Mouse (Mus musculus) thymus, adult 2 months (tissue): Measurements from ENCODE around the gene Cdyl. TPM values are rescaled to one million over a fixed set of nuclear protein-coding genes. Genes with fewer than 3 reads are reported as not detected.

Experiments used
- DNase-seq: peaks from one replicate; pipeline ENCODE4 v3.0.0; 2021
- H3K27ac ChIP-seq: fragments of 200-500 bp; 2 replicates; pipeline ENCODE4 v1.5.1; 2012; ENCODE audit warnings: low read length, control low read depth; ENCODE audit not compliant: control insufficient read depth, insufficient read depth
- H3K27me3 ChIP-seq: fragments of 200-500 bp; 2 replicates; pipeline ENCODE4 v1.6.1; 2012; ENCODE audit warnings: mild to moderate bottlenecking, low read length, moderate library complexity, mixed read lengths; ENCODE audit not compliant: control insufficient read depth, insufficient read depth
- H3K36me3 ChIP-seq: fragments of 200-500 bp; 2 replicates; pipeline ENCODE4 v1.6.1; 2012; ENCODE audit warnings: mild to moderate bottlenecking, low read length, moderate library complexity; ENCODE audit not compliant: control insufficient read depth, insufficient read depth
- H3K4me1 ChIP-seq: fragments of 200-500 bp; replicated peaks from 2 replicates; pipeline ENCODE4 v1.6.1; 2012; ENCODE audit warnings: low read length; ENCODE audit not compliant: control insufficient read depth, insufficient read depth
- H3K4me3 ChIP-seq: fragments of 200-500 bp; 2 replicates; pipeline ENCODE4 v1.5.1; 2012; ENCODE audit warnings: mild to moderate bottlenecking, low read length, control low read depth, moderate library complexity; ENCODE audit not compliant: control insufficient read depth, insufficient read depth
- CTCF ChIP-seq: fragments of 200-500 bp; IDR thresholded peaks from 2 replicates; pipeline ENCODE4 v1.5.1; 2012; ENCODE audit warnings: mild to moderate bottlenecking, control low read depth, low read length, moderate library complexity, borderline replicate concordance; ENCODE audit not compliant: control insufficient read depth, poor library complexity, insufficient read depth; ENCODE audit errors: extremely low read depth
- POLR2A ChIP-seq: fragments of 200-500 bp; IDR thresholded peaks from 2 replicates; pipeline ENCODE4 v1.6.1; 2012; ENCODE audit warnings: mild to moderate bottlenecking, low read length, control low read depth, moderate library complexity; ENCODE audit not compliant: control insufficient read depth, poor library complexity, insufficient read depth; ENCODE audit errors: extremely low read depth
- WGBS: fragments of 180-500 bp; shearing (Covaris S2); methylation state at CpG from one replicate; pipeline ENCODE4 v1.1.7; 2018; 5-methylcytosine and 5-hydroxymethylcytosine counted together
- polyA plus RNA-seq: library from polyadenylated mRNA; depleted of rRNA; stranded (reverse); fragments of >200 nt; gene quantifications from 2 replicates; pipeline ENCODE4 v1.2.3, GENCODE M21; 2012

Cdyl gene
- polyA plus RNA-seq, 1 experiment = 6.1 TPM

- no peak overlapping the region for H3K27ac ChIP-seq
- 88% methylated on average over 7 of the region's 7 CpGs for WGBS
- H3K4me1 ChIP-seq = peaks cover 27% of the 10 kb centered on the region
- no peaks in the 10 kb centered on the region for H3K36me3 ChIP-seq
- H3K4me3 ChIP-seq = no peak overlapping the region
- no peak for TF ChIP-seq POLR2A
- TF ChIP-seq CTCF = no peak
- no peak for DNase-seq
- no peaks in the 10 kb centered on the region for H3K27me3 ChIP-seq
These were observed 134.7 kb downstream of the Cdyl start for GRCm38 (mm10) chr13:35794309-35794708.

- no peak for DNase-seq
- no peak overlapping the region for H3K27ac ChIP-seq
- H3K36me3 ChIP-seq = no peaks in the 10 kb centered on the region
- 71% methylated on average over 4 of the region's 4 CpGs for WGBS
- no peaks in the 10 kb centered on the region for H3K27me3 ChIP-seq
- H3K4me3 ChIP-seq = no peak overlapping the region
- no peak for TF ChIP-seq POLR2A
- TF ChIP-seq CTCF = no peak
- peaks cover 27% of the 10 kb centered on the region for H3K4me1 ChIP-seq
These were observed 135.1 kb downstream of the Cdyl start for GRCm38 (mm10) chr13:35794774-35795173.

- WGBS = 77% methylated on average over 2 of the region's 2 CpGs
- no peak for TF ChIP-seq POLR2A
- Histone ChIP-seq H3K4me3 (no peak overlapping the region), H3K27me3 (no peaks in the 10 kb centered on the region), H3K4me1 (peaks cover 21% of the 10 kb centered on the region), H3K36me3 (no peaks in the 10 kb centered on the region), H3K27ac (no peak overlapping the region)
- DNase-seq = no peak
These were observed 136.3 kb downstream of the Cdyl start for GRCm38 (mm10) chr13:35795887-35796286.

DNA sequence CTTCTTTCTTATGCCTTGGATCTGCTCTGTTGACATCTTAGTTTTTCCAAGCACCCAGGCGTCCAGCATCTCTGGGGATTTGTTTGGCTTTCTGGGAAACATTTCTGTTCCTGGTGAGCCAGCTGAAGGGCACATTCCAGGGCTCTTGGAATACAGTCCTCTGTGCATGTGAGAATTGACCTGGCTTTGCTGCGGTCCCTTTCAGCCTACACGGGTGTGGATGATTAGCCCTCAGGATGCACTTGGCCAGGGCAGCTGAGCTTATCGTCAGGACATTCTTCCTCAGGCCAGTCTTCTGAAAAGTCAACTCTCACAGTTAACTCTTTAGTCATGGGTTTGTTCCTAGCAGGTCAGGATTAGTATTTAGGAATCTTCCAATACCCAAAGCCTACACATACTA is 136.7 kb downstream of the Cdyl start:
- Histone ChIP-seq H3K27me3 (no peaks in the 10 kb centered on the region), H3K4me1 (peaks cover 21% of the 10 kb centered on the region), H3K4me3 (no peak overlapping the region), H3K27ac (no peak overlapping the region), H3K36me3 (no peaks in the 10 kb centered on the region)
- DNase-seq = no peak
- no peak for TF ChIP-seq POLR2A
- TF ChIP-seq CTCF = no peak
- WGBS = 94% methylated on average over 4 of the region's 4 CpGs

DNA sequence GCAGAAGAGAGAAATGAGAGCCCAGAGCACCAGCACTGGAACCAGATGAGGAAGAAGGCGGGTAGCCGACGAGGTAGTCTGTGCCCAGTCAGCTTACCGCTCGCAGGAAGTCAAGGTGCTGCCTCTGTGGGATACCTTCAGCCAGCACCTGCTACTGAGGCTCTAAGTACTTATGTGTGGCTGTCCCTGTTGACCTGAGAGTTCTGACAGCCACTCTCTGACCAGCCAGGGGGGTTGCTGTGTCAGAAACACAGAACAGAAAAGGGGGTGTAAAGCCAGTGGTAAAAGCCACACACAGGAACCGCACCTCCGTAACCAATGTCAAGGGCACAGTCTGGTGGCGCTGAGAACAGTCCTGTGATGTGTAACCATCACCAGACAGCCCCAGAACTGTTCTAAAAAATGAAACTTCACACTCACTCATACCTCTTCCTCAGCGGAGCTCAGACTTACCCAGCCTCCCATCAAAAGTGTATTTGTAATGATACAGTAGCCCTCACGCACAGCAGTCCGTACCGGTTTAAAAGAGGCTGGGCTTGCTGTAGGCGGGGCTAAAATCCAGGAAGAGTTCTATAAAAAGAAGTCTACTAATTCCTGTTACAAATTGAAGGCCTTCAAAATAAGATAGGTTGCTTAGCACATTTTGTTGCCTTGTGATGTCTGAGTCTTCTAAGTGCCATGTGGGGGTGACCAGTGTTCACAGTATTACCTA is 138.3 kb downstream of the Cdyl start:
- no peaks in the 10 kb centered on the region for H3K36me3 ChIP-seq
- DNase-seq = no peak
- no peaks in the 10 kb centered on the region for H3K27me3 ChIP-seq
- peaks cover 23% of the 10 kb centered on the region for H3K4me1 ChIP-seq
- WGBS = 27% methylated on average over 13 of the region's 13 CpGs
- no peak overlapping the region for H3K4me3 ChIP-seq
- TF ChIP-seq CTCF (no peak), POLR2A (no peak)
- H3K27ac ChIP-seq = no peak overlapping the region

DNA sequence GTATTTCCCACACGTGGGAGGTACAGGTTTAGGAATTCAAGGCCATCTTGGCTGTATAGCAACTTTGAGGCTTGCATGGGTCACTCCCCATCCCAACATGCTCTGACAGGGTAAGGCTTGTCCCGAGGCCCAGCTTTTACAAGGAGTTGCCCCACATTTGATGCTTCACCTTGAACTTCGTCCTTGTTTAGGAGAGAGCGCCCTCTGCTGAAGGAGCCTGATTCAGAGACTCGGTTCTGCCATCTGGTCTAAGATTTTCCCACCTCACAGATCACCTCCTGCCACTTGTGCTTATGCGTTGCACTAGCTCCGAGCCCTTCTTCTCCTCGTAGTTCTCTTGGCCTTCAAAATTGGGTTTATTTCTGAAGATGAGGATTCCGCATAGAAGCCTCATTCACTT is 139.0 kb downstream of the Cdyl start:
- 78% methylated on average over 9 of the region's 9 CpGs for WGBS
- Histone ChIP-seq H3K27ac (no peak overlapping the region), H3K4me1 (peaks cover 23% of the 10 kb centered on the region), H3K36me3 (no peaks in the 10 kb centered on the region), H3K27me3 (no peaks in the 10 kb centered on the region), H3K4me3 (no peak overlapping the region)
- no peak for TF ChIP-seq POLR2A
- DNase-seq = peak; percentile 47

GRCm38 (mm10) chr13:35800270-35800669 is 140.6 kb downstream of the Cdyl start:
- H3K36me3 ChIP-seq = no peaks in the 10 kb centered on the region

More at GRCm38 (mm10) chr13:35800270-35800669, 140.6 kb downstream of the Cdyl start:
- WGBS = 87% methylated on average over 7 of the region's 7 CpGs
- no peak overlapping the region for H3K4me3 ChIP-seq
- no peaks in the 10 kb centered on the region for H3K27me3 ChIP-seq
- H3K27ac ChIP-seq = no peak overlapping the region
- H3K4me1 ChIP-seq = peaks cover 21% of the 10 kb centered on the region
- no peak for TF ChIP-seq POLR2A
- no peak for TF ChIP-seq CTCF
- DNase-seq = no peak
